Mouse (Mus musculus): Measurements from ENCODE around the gene Sgsm3.

- TF ChIP-seq EP300 (IDR thresholded peaks at IDR 0.05; ENCODE audit: low read depth) (no peak), CTCF (IDR thresholded peaks at IDR 0.05; ENCODE audit: low read depth) (no peak)
Measured at GRCm38 (mm10) chr15:80938615-80939014, 39.0 kb upstream of the Sgsm3 start.

Measured in liver, embryonic 14.5 days (tissue).